Mouse (Mus musculus) E14TG2a.4 (cell line): ENCODE measurements around the gene Pym1.

Experiments used
- H3K27me3 ChIP-seq: 2 replicates; pipeline ENCODE4 v1.6.1; 2014; ENCODE audit warnings: low read length, control low read depth; ENCODE audit not compliant: insufficient read depth
- H3K36me3 ChIP-seq: 2 replicates; pipeline ENCODE4 v1.6.1; 2014; ENCODE audit warnings: low read length, control low read depth; ENCODE audit not compliant: insufficient read depth
- H3K4me1 ChIP-seq: replicated peaks from 2 replicates; pipeline ENCODE4 v1.6.1; 2014; ENCODE audit warnings: low read depth, low read length, control low read depth
- H3K4me3 ChIP-seq: replicated peaks from 2 replicates; pipeline ENCODE4 v1.5.1; 2014; ENCODE audit warnings: mild to moderate bottlenecking, low read length
- H3K9me3 ChIP-seq: 2 replicates; pipeline ENCODE4 v1.6.1; 2014; ENCODE audit warnings: low read length, control low read depth
- CTCF ChIP-seq: conservative IDR thresholded peaks from 2 replicates; pipeline ENCODE4 v1.5.1; 2014; ENCODE audit warnings: low read length
- NANOG ChIP-seq: IDR thresholded peaks from 2 replicates; pipeline ENCODE4 v1.6.1; 2014; ENCODE audit warnings: borderline replicate concordance, low read length, mixed read lengths
- POU5F1 ChIP-seq: IDR thresholded peaks from 2 replicates; pipeline ENCODE4 v1.6.1; 2014; ENCODE audit warnings: low read length, borderline replicate concordance

Gene Pym1

GRCm38 (mm10) chr10:128743791-128744191, 3.9 kb upstream of the Pym1 start:
- TF ChIP-seq NANOG (no peak), CTCF (no peak), POU5F1 (no peak)
- Histone ChIP-seq H3K36me3 (no peaks in the 10 kb centered on the region), H3K27me3 (peaks cover 5% of the 10 kb centered on the region), H3K4me1 (peaks cover 80% of the 10 kb centered on the region), H3K4me3 (peak overlapping the region; percentile 88), H3K9me3 (no peaks in the 10 kb centered on the region)

GRCm38 (mm10) chr10:128744211-128744610, 3.5 kb upstream of the Pym1 start:
- H3K4me1 ChIP-seq: peaks cover 82% of the 10 kb centered on the region
- no peaks in the 10 kb centered on the region for H3K9me3 ChIP-seq
- peaks cover 5% of the 10 kb centered on the region for H3K27me3 ChIP-seq
- TF ChIP-seq POU5F1: no peak
- no peak for TF ChIP-seq CTCF
- TF ChIP-seq NANOG: no peak
- H3K36me3 ChIP-seq: no peaks in the 10 kb centered on the region
- peak overlapping the region; percentile 88 for H3K4me3 ChIP-seq

DNA sequence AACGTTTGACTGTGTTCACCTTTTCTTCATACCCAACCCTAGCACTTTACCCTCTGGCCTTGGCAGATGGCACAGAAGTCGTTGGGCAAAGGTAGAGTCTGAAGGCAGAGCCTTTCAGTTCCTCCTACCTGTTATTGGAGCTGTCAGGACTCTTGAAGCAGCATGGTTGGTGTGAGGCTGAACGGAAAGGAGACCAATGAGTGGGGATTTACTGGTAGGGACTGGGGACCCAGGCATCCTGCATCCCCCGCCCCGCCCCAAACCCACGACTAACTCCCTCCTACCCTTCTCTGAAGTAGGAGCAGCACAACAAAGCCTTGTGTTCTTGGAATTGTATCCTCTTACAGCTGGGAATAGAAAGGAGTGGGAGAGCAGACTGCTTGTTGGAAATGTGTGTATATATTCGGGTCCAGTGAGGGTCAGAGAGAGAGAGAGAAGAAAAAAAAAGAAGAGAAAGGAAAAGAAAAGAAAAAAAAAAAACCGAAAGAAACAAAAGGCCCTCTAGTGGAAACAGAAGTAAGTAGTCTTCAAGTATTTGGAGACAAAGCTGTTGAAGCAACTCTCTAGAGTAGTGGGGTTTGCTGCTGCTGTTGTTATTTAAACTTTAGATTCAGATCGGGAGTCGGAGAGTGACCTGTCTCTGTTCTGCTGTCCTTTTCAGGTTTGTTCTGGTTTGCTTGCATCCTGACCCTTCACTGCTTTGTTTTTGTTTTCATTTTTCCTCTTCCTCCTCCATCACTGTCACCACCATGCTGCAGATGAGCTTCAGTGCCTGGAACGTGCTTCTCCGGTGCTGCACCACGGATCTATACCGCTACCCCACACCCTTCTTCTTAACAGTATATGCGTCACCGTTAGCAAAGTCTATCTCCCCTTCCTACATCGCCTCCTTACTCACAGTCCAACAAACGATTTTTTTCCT, 2.7 kb upstream of the Pym1 start, which contains the start of gene Dgka:
Dgka (minus strand) TSS at position 176 of the 922 bp plus-strand sequence.
- peak within 1 kb of the TSS; percentile 88 for H3K4me3 ChIP-seq
- H3K4me1 ChIP-seq: peaks cover 82% of the 10 kb centered on the region
- TF ChIP-seq POU5F1 (no peak), CTCF (peak; percentile 29), NANOG (no peak)
- H3K36me3 ChIP-seq: peaks cover 5% of the 10 kb centered on the region
- no peaks in the 10 kb centered on the region for H3K9me3 ChIP-seq
- H3K27me3 ChIP-seq: peaks cover 5% of the 10 kb centered on the region

DNA sequence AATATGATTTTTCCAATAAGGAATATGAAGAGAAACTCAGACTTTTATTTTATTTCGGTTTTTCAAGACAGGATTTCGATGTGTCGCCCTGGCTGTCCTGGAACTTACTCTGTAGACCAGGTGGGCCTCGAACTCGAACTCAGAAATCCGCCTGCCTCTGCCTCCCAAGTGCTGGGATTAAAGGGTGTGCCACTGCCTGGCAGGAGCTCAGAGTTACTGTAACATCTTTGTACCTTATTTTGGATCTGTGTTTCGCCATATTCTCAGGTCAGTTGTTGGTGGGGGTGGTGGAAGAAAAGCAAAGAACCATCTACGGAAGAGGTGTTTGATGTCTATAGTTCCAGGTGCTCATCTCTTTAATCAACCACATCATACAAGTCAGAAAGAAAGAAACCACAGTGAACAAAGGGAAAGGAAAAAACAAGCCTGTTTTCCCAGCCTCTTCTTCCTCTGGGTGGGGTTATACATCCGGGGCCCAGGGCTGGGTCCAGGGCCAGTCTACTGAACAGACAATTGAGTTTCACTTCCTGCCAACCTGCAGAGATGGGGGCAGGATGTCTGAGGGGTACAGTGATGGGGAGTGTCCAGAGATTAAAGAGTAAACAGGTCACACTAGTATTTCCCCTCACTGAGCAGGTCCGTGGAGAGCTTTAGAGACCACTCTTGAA, 1.6 kb upstream of the Pym1 start:
- Histone ChIP-seq H3K36me3 (peaks cover 16% of the 10 kb centered on the region), H3K4me3 (peak overlapping the region; percentile 88), H3K27me3 (peaks cover 5% of the 10 kb centered on the region), H3K4me1 (peaks cover 83% of the 10 kb centered on the region), H3K9me3 (no peaks in the 10 kb centered on the region)
- no peak for TF ChIP-seq NANOG
- no peak for TF ChIP-seq POU5F1
- no peak for TF ChIP-seq CTCF

DNA sequence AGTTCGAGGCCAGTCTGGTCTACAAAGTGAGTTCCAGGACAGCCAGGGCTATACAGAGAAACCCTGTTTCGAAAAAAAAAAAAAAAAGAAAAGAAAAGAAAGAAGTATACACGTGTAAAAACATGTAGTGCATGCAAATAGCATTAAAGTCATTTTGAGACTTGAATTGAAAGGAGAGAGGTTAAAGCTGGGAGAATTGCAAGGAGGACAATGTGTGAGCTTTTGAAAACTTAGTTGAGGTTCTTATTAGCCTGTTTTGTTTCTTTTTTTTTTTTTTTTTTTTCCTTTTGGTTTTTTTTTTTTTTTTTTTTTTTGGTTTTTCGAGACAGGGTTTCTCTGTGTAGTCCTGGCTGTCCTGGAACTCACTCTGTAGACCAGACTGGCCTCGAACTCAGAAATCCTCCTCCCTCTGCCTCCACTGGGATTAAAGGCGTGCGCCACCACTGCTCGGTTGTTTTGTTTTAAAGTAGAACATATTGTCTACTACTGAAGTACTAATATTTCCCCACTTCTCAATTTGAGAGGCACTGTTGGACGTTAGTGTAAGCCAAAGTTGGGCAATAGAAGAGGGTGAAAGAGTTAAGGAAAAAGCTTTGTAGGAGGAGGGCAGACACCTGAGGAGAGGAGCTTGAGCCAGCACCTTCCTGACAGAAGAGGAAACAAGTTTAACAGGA, 580 bp upstream of the Pym1 start:
- Histone ChIP-seq H3K36me3 (peaks cover 23% of the 10 kb centered on the region), H3K4me3 (peak overlapping the region; percentile 98), H3K4me1 (peaks cover 80% of the 10 kb centered on the region), H3K9me3 (no peaks in the 10 kb centered on the region), H3K27me3 (peaks cover 5% of the 10 kb centered on the region)
- TF ChIP-seq POU5F1 (no peak), NANOG (no peak), CTCF (no peak)

GRCm38 (mm10) chr10:128748252-128748864, 669 bp downstream of the Pym1 start:
- H3K4me1 ChIP-seq: peaks cover 80% of the 10 kb centered on the region
- peak overlapping the region; percentile 98 for H3K4me3 ChIP-seq
- peak; percentile 42 for TF ChIP-seq CTCF
- no peak for TF ChIP-seq POU5F1
- no peak for TF ChIP-seq NANOG
- H3K36me3 ChIP-seq: peaks cover 35% of the 10 kb centered on the region
- peaks cover 4% of the 10 kb centered on the region; the same call in 1 of the 2 replicates for H3K27me3 ChIP-seq
- no peaks in the 10 kb centered on the region for H3K9me3 ChIP-seq

GRCm38 (mm10) chr10:128772895-128773294, 25.2 kb downstream of the Pym1 start:
- no peak overlapping the region for H3K4me3 ChIP-seq
- H3K36me3 ChIP-seq: peaks cover 13% of the 10 kb centered on the region; the same call in 1 of the 2 replicates
- TF ChIP-seq NANOG (no peak), CTCF (peak; percentile 41), POU5F1 (no peak)
- H3K4me1 ChIP-seq: no peaks in the 10 kb centered on the region
- no peaks in the 10 kb centered on the region for H3K9me3 ChIP-seq
- H3K27me3 ChIP-seq: no peaks in the 10 kb centered on the region

GRCm38 (mm10) chr10:128773685-128774084, 26.0 kb downstream of the Pym1 start:
- Histone ChIP-seq H3K4me1 (no peaks in the 10 kb centered on the region), H3K4me3 (no peak overlapping the region), H3K9me3 (no peaks in the 10 kb centered on the region), H3K27me3 (no peaks in the 10 kb centered on the region), H3K36me3 (peaks cover 8% of the 10 kb centered on the region; the same call in 1 of the 2 replicates)
- TF ChIP-seq NANOG: no peak
- peak; percentile 30 for TF ChIP-seq CTCF
- TF ChIP-seq POU5F1: no peak
